Mouse (Mus musculus) C2C12 (cell line): ENCODE data around the gene H2-K1. TPM values are rescaled to one million over a fixed set of nuclear protein-coding genes. Genes with fewer than 3 reads are reported as not detected.

ENCODE experiments used
- H3K27me3 ChIP-seq: one replicate; pipeline ENCODE4 v1.6.1; 2011; ENCODE audit not compliant: control insufficient read depth, insufficient read depth, insufficient read length
- H3K36me3 ChIP-seq: one replicate; pipeline ENCODE4 v1.6.1; 2011; ENCODE audit not compliant: control insufficient read depth, insufficient read depth
- H3K4me3 ChIP-seq: one replicate; pipeline ENCODE4 v1.5.1; 2011; ENCODE audit warnings: mild to moderate bottlenecking, control low read depth; ENCODE audit not compliant: poor library complexity, insufficient read depth, severe bottlenecking
- H3K79me2 ChIP-seq: one replicate; pipeline ENCODE4 v1.6.1; 2011; ENCODE audit not compliant: control insufficient read depth, insufficient read depth
- H3K79me3 ChIP-seq: one replicate; pipeline ENCODE4 v1.6.1; 2011; ENCODE audit warnings: low read depth, control low read depth
- H3ac ChIP-seq: one replicate; pipeline ENCODE3; 2011; ENCODE audit warnings: low read depth; ENCODE audit not compliant: control insufficient read depth, insufficient read length
- CEBPB ChIP-seq: IDR thresholded peaks from one replicate; pipeline ENCODE4 v1.6.1; 2011; ENCODE audit warnings: low read depth, mild to moderate bottlenecking, control low read depth, moderate library complexity
- CTCF ChIP-seq: IDR thresholded peaks from one replicate; pipeline ENCODE4 v1.5.1; 2011; ENCODE audit not compliant: control insufficient read depth, insufficient read depth, insufficient read length
- FOSL1 ChIP-seq: IDR thresholded peaks from one replicate; pipeline ENCODE4 v1.8.0; 2011; ENCODE audit warnings: mild to moderate bottlenecking, low read length; ENCODE audit not compliant: poor library complexity, insufficient read depth, severe bottlenecking
- MAX ChIP-seq: IDR thresholded peaks from one replicate; pipeline ENCODE4 v1.6.1; 2011; ENCODE audit warnings: mild to moderate bottlenecking, control low read depth
- MYOD1 ChIP-seq: IDR thresholded peaks from one replicate; pipeline ENCODE4 v1.6.1; 2011; ENCODE audit warnings: low read depth; ENCODE audit not compliant: control insufficient read depth, insufficient read length
- MYOG ChIP-seq: IDR thresholded peaks from one replicate; pipeline ENCODE4 v1.6.1; 2011; ENCODE audit not compliant: control insufficient read depth, insufficient read length; ENCODE audit errors: extremely low read depth
- USF1 ChIP-seq: IDR thresholded peaks from one replicate; pipeline ENCODE4 v1.6.1; 2011; ENCODE audit warnings: low read depth, mild to moderate bottlenecking, control low read depth, moderate library complexity
- long read RNA-seq, 2 experiments: library from polyadenylated mRNA; unstranded; transcript quantifications; one replicate each; pipeline ENCODE4 v2.0.0; 2019 to 2020
- polyA plus RNA-seq: library from polyadenylated mRNA; unstranded; fragments of >200 nt; fragmentation: generic; extraction: Trizol; gene quantifications from one replicate; pipeline ENCODE4 v1.2.1, GENCODE M21; 2012; ENCODE audit warnings: missing spikeins

H2-K1 gene
- 19.0 TPM for polyA plus RNA-seq
- long read RNA-seq, experiment 1, transcript H2-K1-201 (8 exons, 1,619 nt), result minor isoform, 7 of 56 reads
- long read RNA-seq, experiment 1, transcript H2-K1-205 (8 exons, 1,570 nt), result major isoform, 39 of 56 reads
- long read RNA-seq, experiment 1, partial matches to known transcripts, result 5 of 56 reads
- long read RNA-seq, experiment 1, other reads (novel, unspliced or antisense), result 5 of 56 reads
- long read RNA-seq, experiment 2, transcript H2-K1-205 (8 exons, 1,570 nt), result major isoform, 76 of 101 reads
- long read RNA-seq, experiment 2, transcript H2-K1-201 (8 exons, 1,619 nt), result minor isoform, 9 of 101 reads
- long read RNA-seq, experiment 2, partial matches to known transcripts, result 3 of 101 reads
- long read RNA-seq, experiment 2, other reads (novel, unspliced or antisense), result 12 of 101 reads

- H3ac ChIP-seq, result peak within 1 kb of the TSS; percentile 30
- H3K79me2 ChIP-seq, result no peaks in the 10 kb centered on the region
- H3K4me3 ChIP-seq, result no peak within 1 kb of the TSS
- TF ChIP-seq CEBPB, result no peak
- no peak for TF ChIP-seq MAX
- TF ChIP-seq USF1, result no peak
- no peak for TF ChIP-seq FOSL1
- TF ChIP-seq MYOD1, result no peak
- no peak for TF ChIP-seq CTCF
- TF ChIP-seq MYOG, result no peak
- no peaks in the 10 kb centered on the region for H3K79me3 ChIP-seq
- no peaks in the 10 kb centered on the region for H3K27me3 ChIP-seq
- no peaks in the 10 kb centered on the region for H3K36me3 ChIP-seq
Observed at GRCm38 (mm10) chr17:34000150-34000537, at the start of gene H2-K1. TSS of gene H2-K1 (minus strand) at chr17:34000347.

- H3K36me3 ChIP-seq, result no peaks in the 10 kb centered on the region
- no peaks in the 10 kb centered on the region for H3K79me3 ChIP-seq
- no peak for TF ChIP-seq MYOD1
- TF ChIP-seq USF1, result no peak
- no peak for TF ChIP-seq MAX
- no peak for TF ChIP-seq CEBPB
- TF ChIP-seq MYOG, result no peak
- no peak for TF ChIP-seq CTCF
- TF ChIP-seq FOSL1, result no peak
- H3ac ChIP-seq, result no peak overlapping the region
- no peaks in the 10 kb centered on the region for H3K79me2 ChIP-seq
- no peak overlapping the region for H3K4me3 ChIP-seq
- no peaks in the 10 kb centered on the region for H3K27me3 ChIP-seq
Observed at GRCm38 (mm10) chr17:34047404-34048050, 47.4 kb upstream of the H2-K1 start.

GRCm38 (mm10) chr17:34045941-34046340, 45.8 kb upstream of the H2-K1 start:
- no peak for TF ChIP-seq CTCF
- no peak for TF ChIP-seq MYOD1
- Histone ChIP-seq H3K79me2 (no peaks in the 10 kb centered on the region), H3K4me3 (no peak overlapping the region), H3K27me3 (no peaks in the 10 kb centered on the region), H3K36me3 (no peaks in the 10 kb centered on the region), H3ac (no peak overlapping the region), H3K79me3 (no peaks in the 10 kb centered on the region)

GRCm38 (mm10) chr17:34039562-34040450, 39.7 kb upstream of the H2-K1 start:
- H3K27me3 ChIP-seq, result no peaks in the 10 kb centered on the region
- no peaks in the 10 kb centered on the region for H3K79me2 ChIP-seq
- no peak overlapping the region for H3K4me3 ChIP-seq
- H3K36me3 ChIP-seq, result peaks cover 25% of the 10 kb centered on the region
- peak overlapping the region; percentile 6 for H3ac ChIP-seq
- TF ChIP-seq MYOG (no peak), USF1 (no peak), FOSL1 (no peak), CEBPB (no peak), CTCF (no peak), MAX (no peak), MYOD1 (no peak)
- no peaks in the 10 kb centered on the region for H3K79me3 ChIP-seq

GRCm38 (mm10) chr17:34038878-34039561, 38.9 kb upstream of the H2-K1 start, which contains the start of gene Col11a2:
TSS of gene Col11a2 (plus strand) at chr17:34039437.
- Histone ChIP-seq H3ac (peak within 1 kb of the TSS; percentile 6), H3K27me3 (no peaks in the 10 kb centered on the region)
- TF ChIP-seq MYOD1, result no peak

More at GRCm38 (mm10) chr17:34038878-34039561, 38.9 kb upstream of the H2-K1 start, which contains the start of gene Col11a2:
- no peaks in the 10 kb centered on the region for H3K79me3 ChIP-seq
- H3K4me3 ChIP-seq, result no peak within 1 kb of the TSS
- H3K36me3 ChIP-seq, result peaks cover 25% of the 10 kb centered on the region
- peaks cover 6% of the 10 kb centered on the region for H3K79me2 ChIP-seq
